Mouse (Mus musculus): ENCODE measurements around the gene Mlh3.
A peak's percentile ranks its signal among the peaks of the same experiment; 100 is the strongest.

The Mlh3 gene

GRCm38 (mm10) chr12:85192461-85193108, 77.8 kb downstream of the Mlh3 start:
- peak in 1 of 2 experiments; percentile 31 for DNase-seq (ENCODE audit: low spot score in 2 of 2)

- DNase-seq (ENCODE audit: low spot score in 2 of 2): no peak
These were observed 80.1 kb downstream of the Mlh3 start for GRCm38 (mm10) chr12:85190290-85190689.

- no peak for DNase-seq (ENCODE audit: low spot score in 2 of 2)
These were observed 84.0 kb downstream of the Mlh3 start for GRCm38 (mm10) chr12:85186361-85186760.

- no peak for DNase-seq (ENCODE audit: low spot score in 2 of 2)
These were observed 84.6 kb downstream of the Mlh3 start for GRCm38 (mm10) chr12:85185810-85186209.

Data from spleen, postnatal 4 days (tissue).